Mouse (Mus musculus) MEL (cell line): ENCODE measurements at regions not wholly inside any gene's neighbourhood (a gene's known extent, or its start where the extent isn't known, plus 50 kb on each side); places are given as distances from the start of the nearest gene placed in this dataset.
"Not testable (repeated sequence)": the region's sequence is repeated elsewhere in the genome, so short reads cannot be mapped to it uniquely, and the experiment has no call there.

ENCODE experiments used
- DNase-seq: peaks from one replicate; pipeline ENCODE4 v3.0.0; 2011; ENCODE audit warnings: low read depth, low spot score
- H3K27ac ChIP-seq: 2 replicates; pipeline ENCODE4 v1.5.1; 2012; ENCODE audit warnings: low read depth, mild to moderate bottlenecking, control low read depth, low read length, moderate library complexity; ENCODE audit not compliant: control insufficient read depth
- H3K27me3 ChIP-seq, 2 experiments: fragments of 150-350 bp in 1 of 2; sonication (generic) in 1 of 2; 2 replicates each; pipeline ENCODE4 v1.6.1; 2012; ENCODE audit warnings: low read length in 2 of 2, mild to moderate bottlenecking in 2 of 2, improper control_type of control experiment in 1 of 2, moderate library complexity in 1 of 2; ENCODE audit not compliant: insufficient read depth in 2 of 2, control insufficient read depth in 1 of 2
- H3K36me3 ChIP-seq, 2 experiments: 2 replicates each; pipeline ENCODE4 v1.6.1; 2012 to 2014; ENCODE audit warnings: low read length in 2 of 2, improper control_type of control experiment in 1 of 2, inconsistent platforms in 1 of 2, mild to moderate bottlenecking in 1 of 2; ENCODE audit not compliant: insufficient read depth in 2 of 2, control insufficient read depth in 1 of 2
- H3K4me1 ChIP-seq, 2 experiments: fragments of 150-350 bp in 1 of 2; sonication (generic) in 1 of 2; 2 replicates each; pipeline ENCODE4 v1.6.1; 2012; ENCODE audit warnings: low read length in 2 of 2, improper control_type of control experiment in 1 of 2, mild to moderate bottlenecking in 1 of 2; ENCODE audit not compliant: insufficient read depth in 2 of 2, control insufficient read depth in 1 of 2
- H3K4me3 ChIP-seq, 2 experiments: fragments of 150-350 bp in 1 of 2; sonication (generic) in 1 of 2; 2 replicates each; pipeline ENCODE4 v1.5.1; 2012; ENCODE audit warnings: low read depth in 2 of 2, low read length in 2 of 2, mild to moderate bottlenecking in 2 of 2, moderate library complexity in 2 of 2, control low read depth in 1 of 2, improper control_type of control experiment in 1 of 2; ENCODE audit not compliant: control insufficient read depth in 1 of 2, insufficient read depth in 1 of 2
- H3K79me2 ChIP-seq: 2 replicates; pipeline ENCODE4 v1.6.1; 2012; ENCODE audit warnings: mild to moderate bottlenecking, low read length, moderate library complexity; ENCODE audit not compliant: control insufficient read depth, poor library complexity, insufficient read depth
- H3K9ac ChIP-seq: 2 replicates; pipeline ENCODE4 v1.6.1; 2012; ENCODE audit warnings: low read depth, mild to moderate bottlenecking, control low read depth, low read length, moderate library complexity; ENCODE audit not compliant: control insufficient read depth, poor library complexity, severe bottlenecking
- H3K9me3 ChIP-seq: fragments of 150-350 bp; sonication (generic); replicated peaks from 2 replicates; pipeline ENCODE4 v1.6.1; 2012; ENCODE audit warnings: mild to moderate bottlenecking, low read length, improper control_type of control experiment, moderate library complexity; ENCODE audit not compliant: insufficient read depth
- CHD2 ChIP-seq: IDR thresholded peaks from 2 replicates; pipeline ENCODE4 v1.6.1; 2011; ENCODE audit warnings: low read length, improper control_type of control experiment
- CTCF ChIP-seq, 3 experiments: IDR thresholded peaks in 2 of 3; conservative IDR thresholded peaks in 1 of 3; 2 replicates each; pipeline ENCODE4 v1.5.1; 2011 to 2012; ENCODE audit warnings: low read length in 3 of 3, low read depth in 2 of 3, mild to moderate bottlenecking in 2 of 3, improper control_type of control experiment in 1 of 3, inconsistent platforms in 1 of 3, mixed read lengths in 1 of 3, moderate library complexity in 1 of 3; ENCODE audit not compliant: control insufficient read depth in 1 of 3, insufficient read depth in 1 of 3, poor library complexity in 1 of 3, severe bottlenecking in 1 of 3
- EP300 ChIP-seq, 2 experiments: IDR thresholded peaks; 2 replicates each; pipeline ENCODE4 v1.6.1; 2011; ENCODE audit warnings: improper control_type of control experiment in 2 of 2, low read length in 2 of 2, low read depth in 1 of 2, mild to moderate bottlenecking in 1 of 2
- ETS1 ChIP-seq: IDR thresholded peaks from 2 replicates; pipeline ENCODE4 v1.6.1; 2012; ENCODE audit warnings: low read depth, mild to moderate bottlenecking, inconsistent platforms, low read length, improper control_type of control experiment, moderate library complexity
- GATA1 ChIP-seq: IDR thresholded peaks from 2 replicates; pipeline ENCODE4 v1.6.1; 2011; ENCODE audit warnings: low read depth, low read length, improper control_type of control experiment
- JUND ChIP-seq: IDR thresholded peaks from 2 replicates; pipeline ENCODE4 v1.6.1; 2011; ENCODE audit warnings: low read depth, mild to moderate bottlenecking, improper control_type of control experiment, low read length
- MAX ChIP-seq: IDR thresholded peaks from 2 replicates; pipeline ENCODE4 v1.6.1; 2011; ENCODE audit warnings: low read length, improper control_type of control experiment
- MYB ChIP-seq: IDR thresholded peaks from 2 replicates; pipeline ENCODE4 v1.6.1; 2011; ENCODE audit warnings: mild to moderate bottlenecking, low read depth, low read length, improper control_type of control experiment
- NRF1 ChIP-seq: IDR thresholded peaks from 2 replicates; pipeline ENCODE4 v1.6.1; 2014; ENCODE audit warnings: low read depth, mild to moderate bottlenecking, inconsistent platforms, low read length, improper control_type of control experiment, moderate library complexity; ENCODE audit not compliant: poor library complexity, insufficient read depth, severe bottlenecking
- RAD21 ChIP-seq: IDR thresholded peaks from 2 replicates; pipeline ENCODE4 v1.6.1; 2011; ENCODE audit warnings: mild to moderate bottlenecking, low read depth, low read length, improper control_type of control experiment
- RCOR1 ChIP-seq: IDR thresholded peaks from 2 replicates; pipeline ENCODE4 v1.6.1; 2012; ENCODE audit warnings: low read depth, mild to moderate bottlenecking, inconsistent platforms, low read length, improper control_type of control experiment
- SIN3A ChIP-seq: IDR thresholded peaks from 2 replicates; pipeline ENCODE4 v1.6.1; 2012; ENCODE audit warnings: low read length, improper control_type of control experiment, inconsistent platforms
- TAL1 ChIP-seq: IDR thresholded peaks from 2 replicates; pipeline ENCODE4 v1.6.1; 2012; ENCODE audit warnings: mild to moderate bottlenecking, inconsistent platforms, low read length, moderate library complexity, mixed read lengths
- TBP ChIP-seq: IDR thresholded peaks from 2 replicates; pipeline ENCODE4 v1.8.0; 2011; ENCODE audit warnings: low read depth, low read length, improper control_type of control experiment
- TCF12 ChIP-seq: IDR thresholded peaks from 2 replicates; pipeline ENCODE4 v1.6.1; 2014; ENCODE audit warnings: low read depth, mild to moderate bottlenecking, inconsistent platforms, low read length, improper control_type of control experiment, moderate library complexity
- UBTF ChIP-seq: IDR thresholded peaks from 2 replicates; pipeline ENCODE4 v1.6.1; 2012; ENCODE audit warnings: low read depth, mild to moderate bottlenecking, inconsistent platforms, low read length, improper control_type of control experiment, moderate library complexity, borderline replicate concordance; ENCODE audit not compliant: insufficient read depth
- USF1 ChIP-seq: IDR thresholded peaks from 2 replicates; pipeline ENCODE4 v1.6.1; 2014; ENCODE audit warnings: low read depth, mild to moderate bottlenecking, inconsistent platforms, low read length, improper control_type of control experiment, moderate library complexity
- ZC3H11A ChIP-seq: IDR thresholded peaks from 2 replicates; pipeline ENCODE4 v1.6.1; 2012; ENCODE audit warnings: low read depth, mild to moderate bottlenecking, inconsistent platforms, low read length, improper control_type of control experiment
- ZKSCAN1 ChIP-seq: IDR thresholded peaks from 2 replicates; pipeline ENCODE4 v1.6.1; 2012; ENCODE audit warnings: low read depth, mild to moderate bottlenecking, inconsistent platforms, low read length, improper control_type of control experiment, moderate library complexity
- ZMIZ1 ChIP-seq: IDR thresholded peaks from 2 replicates; pipeline ENCODE4 v1.6.1; 2012; ENCODE audit warnings: low read depth, mild to moderate bottlenecking, inconsistent platforms, low read length, improper control_type of control experiment, moderate library complexity
- ZNF384 ChIP-seq: IDR thresholded peaks from 2 replicates; pipeline ENCODE4 v1.6.1; 2012; ENCODE audit warnings: low read depth, mild to moderate bottlenecking, inconsistent platforms, low read length, improper control_type of control experiment

GRCm38 (mm10) chr17:4889577-4889976 lies 104.6 kb upstream of the Arid1b start:
- H3K27me3 ChIP-seq: peaks cover 19 to 26% of the 10 kb centered on the region in 2 experiments
- H3K27ac ChIP-seq: no peak overlapping the region
- H3K9ac ChIP-seq: no peak overlapping the region
- no peaks in the 10 kb centered on the region for H3K79me2 ChIP-seq
- DNase-seq: no peak
- TF ChIP-seq TCF12: no peak
- no peak for TF ChIP-seq CHD2
- no peak for TF ChIP-seq TBP
- TF ChIP-seq EP300 (IDR thresholded peaks at IDR 0.05; ENCODE audit: low read depth in 1 of 2, low read length in 2 of 2): no peak
- TF ChIP-seq TAL1: no peak
- TF ChIP-seq ETS1: no peak
- TF ChIP-seq MAX: no peak
- TF ChIP-seq NRF1: no peak
- TF ChIP-seq UBTF: no peak
- TF ChIP-seq, all 39 proteins: peak for 0
- H3K9me3 ChIP-seq: no peaks in the 10 kb centered on the region
- H3K36me3 ChIP-seq: no peaks in the 10 kb centered on the region
- H3K4me3 ChIP-seq: no peak overlapping the region
- H3K4me1 ChIP-seq: no peaks in the 10 kb centered on the region

- H3K9ac ChIP-seq: no peak overlapping the region
- no peak overlapping the region for H3K4me3 ChIP-seq
- no peaks in the 10 kb centered on the region for H3K79me2 ChIP-seq
- no peak for DNase-seq
- TF ChIP-seq CTCF (IDR thresholded peaks at IDR 0.05 in 2 of 3, conservative IDR thresholded peaks at IDR 0.05 in 1 of 3; ENCODE audit: control insufficient read depth in 1 of 3, insufficient read depth in 1 of 3, low read depth in 2 of 3, low read length in 3 of 3, poor library complexity in 1 of 3, severe bottlenecking in 1 of 3): no peak
- no peak for TF ChIP-seq TAL1
- TF ChIP-seq CHD2: no peak
- no peak for TF ChIP-seq RCOR1
- no peak overlapping the region for H3K27ac ChIP-seq
- peaks cover 21 to 26% of the 10 kb centered on the region in 2 experiments for H3K27me3 ChIP-seq
- H3K9me3 ChIP-seq: no peaks in the 10 kb centered on the region
- H3K36me3 ChIP-seq: no peaks in the 10 kb centered on the region
- no peaks in the 10 kb centered on the region for H3K4me1 ChIP-seq
Observed at GRCm38 (mm10) chr17:4890131-4890530, 104.0 kb upstream of the Arid1b start.

- H3K9ac ChIP-seq: no peak overlapping the region
- H3K79me2 ChIP-seq: no peaks in the 10 kb centered on the region
- peaks cover 21 to 26% of the 10 kb centered on the region in 2 experiments for H3K27me3 ChIP-seq
- DNase-seq: no peak
- no peak for TF ChIP-seq USF1
- TF ChIP-seq NRF1: no peak
- no peak for TF ChIP-seq ZNF384
- TF ChIP-seq CHD2: no peak
- TF ChIP-seq RAD21: no peak
- TF ChIP-seq TAL1: no peak
- no peak for TF ChIP-seq JUND
- TF ChIP-seq MYB: no peak
- no peak for TF ChIP-seq SIN3A
- TF ChIP-seq ZKSCAN1: no peak
- no peak for TF ChIP-seq GATA1
- TF ChIP-seq ZMIZ1: no peak
- no peak for TF ChIP-seq RCOR1
- TF ChIP-seq ZC3H11A: no peak
- TF ChIP-seq, all 39 proteins: peak for 0
- Histone ChIP-seq H3K27ac (no peak overlapping the region), H3K4me3 (no peak overlapping the region), H3K9me3 (no peaks in the 10 kb centered on the region), H3K36me3 (no peaks in the 10 kb centered on the region), H3K4me1 (no peaks in the 10 kb centered on the region)
Observed at GRCm38 (mm10) chr17:4891576-4891975, 102.6 kb upstream of the Arid1b start.

- H3K36me3 ChIP-seq, H3K9ac ChIP-seq, DNase-seq, H3K4me3 ChIP-seq, H3K4me1 ChIP-seq, H3K9me3 ChIP-seq, H3K79me2 ChIP-seq, H3K27ac ChIP-seq: not testable (repeated sequence)
- H3K27me3 ChIP-seq: peaks cover 12 to 13% of the 10 kb centered on the region in 2 experiments
Observed at GRCm38 (mm10) chr17:4894756-4895330, 99.3 kb upstream of the Arid1b start.
